Mouse (Mus musculus) brain, adult 10 weeks (tissue): Measurements from ENCODE around the gene Ankrd61. TPM values are rescaled to one million over a fixed set of nuclear protein-coding genes. Genes with fewer than 3 reads are reported as not detected.

Experiments
- polyA plus RNA-seq: library from polyadenylated mRNA; stranded (reverse); fragments of 350-450 nt; fragmentation: Illumina TruSeq; extraction: RNeasy Lipid Tissue Mini Kit (QIAGEN cat#74804); gene quantifications from one replicate; pipeline ENCODE4 v1.2.3, GENCODE M21; 2015; ENCODE audit warnings: low read depth, low replicate concordance

Ankrd61 gene
- polyA plus RNA-seq: not detected

GRCm38 (mm10) chr5:143897635-143898330 lies at the start of gene Ankrd61:
Ankrd61 (minus strand) TSS chr5:143897685.

GRCm38 (mm10) chr5:143932831-143933230 lies 35.3 kb upstream of the Ankrd61 start, which contains the start of gene Rsph10b:
Rsph10b (plus strand) TSS chr5:143933035.

GRCm38 (mm10) chr5:143927875-143928274 lies 30.4 kb upstream of the Ankrd61 start, which contains the start of gene Gm42421:
Gm42421 (plus strand) TSS chr5:143928175.

GRCm38 (mm10) chr5:143909417-143910400 lies 12.2 kb upstream of the Ankrd61 start, which contains the start of the genes Aimp2 and Pms2:
Aimp2 (minus strand) TSS chr5:143909847.
Pms2 (plus strand) TSS chr5:143909964.

Other genes starting within 250 kb of the Ankrd61 start
- 11.5 TPM for gene Usp42, start 165.4 kb downstream of the Ankrd61 start, polyA plus RNA-seq
- gene Eif2ak1, start 79.9 kb downstream of the Ankrd61 start, polyA plus RNA-seq: 43.3 TPM
- 61.9 TPM for gene Aimp2, start 12.2 kb upstream of the Ankrd61 start, polyA plus RNA-seq
- gene Pms2, start 12.3 kb upstream of the Ankrd61 start, polyA plus RNA-seq: 17.3 TPM
- gene Gm42421, start 30.5 kb upstream of the Ankrd61 start, polyA plus RNA-seq: 0.76 TPM
- gene Rsph10b, start 35.4 kb upstream of the Ankrd61 start, polyA plus RNA-seq: 6.8 TPM
- 44.4 TPM for gene Ccz1, start 117.2 kb upstream of the Ankrd61 start, polyA plus RNA-seq
- 3.9 TPM for gene Ocm, start 129.0 kb upstream of the Ankrd61 start, polyA plus RNA-seq
- gene Lmtk2, start 202.8 kb upstream of the Ankrd61 start, polyA plus RNA-seq: 50.7 TPM